Mouse (Mus musculus) ES-E14 (cell line): Measurements from ENCODE around the gene Fam187b.

Experiments
- MAFK ChIP-seq: IDR thresholded peaks from 2 replicates; pipeline ENCODE4 v1.6.1; 2014; ENCODE audit warnings: mild to moderate bottlenecking, low read depth, low read length, inconsistent platforms; ENCODE audit not compliant: insufficient read depth
- ZC3H11A ChIP-seq: IDR thresholded peaks from 2 replicates; pipeline ENCODE4 v1.6.1; 2012; ENCODE audit warnings: low read depth, mild to moderate bottlenecking, inconsistent platforms, low read length, borderline replicate concordance
- ZNF384 ChIP-seq: IDR thresholded peaks from 2 replicates; pipeline ENCODE4 v1.6.1; 2012; ENCODE audit warnings: low read depth, low read length, inconsistent platforms

GRCm38 (mm10) chr7:30968611-30969010, 5.0 kb upstream of the Fam187b start:
- TF ChIP-seq ZC3H11A = no peak
- no peak for TF ChIP-seq ZNF384
- TF ChIP-seq MAFK = no peak
